Comparison of ENCODE assay signal across 11 mouse cellular contexts in the genomic region with DNA sequence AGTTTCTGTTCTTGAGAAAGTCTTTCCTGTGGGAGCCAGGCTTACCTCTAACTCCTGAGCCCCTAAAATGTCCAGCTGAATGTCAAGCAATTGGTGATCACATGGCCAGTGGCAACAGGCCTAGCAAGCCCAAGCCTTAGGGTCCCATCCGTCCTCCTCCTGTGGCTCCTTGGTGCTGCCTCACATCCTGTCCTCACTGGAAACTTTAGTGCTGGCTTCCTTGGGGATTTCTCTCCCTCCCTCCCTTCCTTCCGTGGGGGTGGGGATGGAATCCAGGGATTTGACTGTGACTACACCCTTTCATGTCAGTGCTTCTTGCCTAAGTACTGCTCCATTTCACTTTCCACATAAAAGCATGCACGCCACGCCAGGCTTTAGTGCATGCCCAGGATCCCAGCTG. TPM values are rescaled to one million over a fixed set of nuclear protein-coding genes. Genes with fewer than 3 reads are reported as not detected.
DNase-seq lines count a peak whose midpoint lies in the region; ATAC-seq and TF ChIP-seq lines count a peak whose summit lies in the region.
"Had no signal": no experiment of that assay in that cellular context is flagged by ENCODE, and none has a peak within 500 bp of the region (broad histone marks: within the 10 kb centered on the region; RNA-seq: fewer than 3 reads in every experiment).

No protein-coding gene starts in this region.

- 0 out of 2 replicates have a peak overlapping the region, but pooled peaks have one; percentile 5 for H3K4me2 ChIP-seq in heart, embryonic 13.5 days
- H3K4me2 ChIP-seq: embryonic facial prominence, embryonic 13.5 days had no signal

- peak overlapping the region; percentile 8; the same call in 1 of the 2 replicates for H3K9ac ChIP-seq in heart, embryonic 13.5 days
- H3K9ac ChIP-seq: embryonic facial prominence, embryonic 13.5 days had no signal

- TF ChIP-seq CTCF in E14TG2a.4 (conservative IDR thresholded peaks at IDR 0.05; ENCODE audit: low read length) = no peak

- H3K36me3 ChIP-seq in E14TG2a.4 (ENCODE audit: insufficient read depth, low read length) = no peaks in the 10 kb centered on the region
- H3K36me3 ChIP-seq in heart, embryonic 13.5 days = no peaks in the 10 kb centered on the region
- H3K36me3 ChIP-seq: embryonic facial prominence, embryonic 13.5 days had no signal

- H3K27ac ChIP-seq in heart, embryonic 13.5 days (replicated peaks) = peak overlapping the region; percentile 97
- H3K27ac ChIP-seq: embryonic facial prominence, embryonic 13.5 days had no signal

- peak; percentile 83 for DNase-seq in ZHBTc4 (ENCODE audit: low read depth, low spot score)
- DNase-seq in kidney, postnatal 36 days = peak; percentile 76 to 85
- DNase-seq in urinary bladder, postnatal 14 days (ENCODE audit: low spot score) = no peak
- DNase-seq in spleen, adult 18-20 months = no peak
- DNase-seq in frontal cortex, postnatal 25 days (ENCODE audit: low spot score in 2 of 2) = no peak
- no peak for DNase-seq in layer of hippocampus, postnatal 10 days (ENCODE audit: low spot score in 2 of 2)

- 48% methylated on average over 4 of the region's 4 CpGs for WGBS in heart, embryonic 13.5 days

- no peak for ATAC-seq in heart, embryonic 13.5 days (ENCODE audit: extremely low read depth, insufficient number of reproducible peaks, low FRiP score, low TSS enrichment)

- H3K4me3 ChIP-seq in E14TG2a.4 (replicated peaks; ENCODE audit: low read length) = peak overlapping the region; percentile 68
- no peak overlapping the region for H3K4me3 ChIP-seq in heart, embryonic 13.5 days
- H3K4me3 ChIP-seq: embryonic facial prominence, embryonic 13.5 days had no signal

- H3K9me3 ChIP-seq in E14TG2a.4 (ENCODE audit: low read length) = no peaks in the 10 kb centered on the region
- no peaks in the 10 kb centered on the region for H3K9me3 ChIP-seq in heart, embryonic 13.5 days
- H3K9me3 ChIP-seq: embryonic facial prominence, embryonic 13.5 days had no signal

- H3K27me3 ChIP-seq in E14TG2a.4 (ENCODE audit: insufficient read depth, low read length) = no peaks in the 10 kb centered on the region
- H3K27me3 ChIP-seq in heart, embryonic 13.5 days (replicated peaks) = no peaks in the 10 kb centered on the region; the same call in 1 of the 2 replicates
- H3K27me3 ChIP-seq: embryonic facial prominence, embryonic 13.5 days had no signal

- peaks cover 81% of the 10 kb centered on the region for H3K4me1 ChIP-seq in E14TG2a.4 (replicated peaks; ENCODE audit: low read depth, low read length)
- peaks cover 47% of the 10 kb centered on the region for H3K4me1 ChIP-seq in heart, embryonic 13.5 days

RNA-seq across cellular contexts. Expression of gene Nanos3, which starts 4.6 kb away (rescaled TPM):
- polyA plus RNA-seq in heart, embryonic 13.5 days (2015; fragmentation: Nextera tagmentation; extraction: Ambion mirVana) = 1.9 and 2.8 TPM in 2 replicates
- total RNA-seq in layer of hippocampus, postnatal 10 days (2021) = 1 to 10 TPM; 7.8 to 8.4 TPM
- total RNA-seq: neutrophil, adult 5-6 weeks had no signal
- polyA plus RNA-seq: liver, embryonic 16.5 days had no signal

RNA-seq across cellular contexts. Expression of gene 4930432K21Rik, which starts 41.8 kb away (rescaled TPM):
- polyA plus RNA-seq in heart, embryonic 13.5 days (2015; fragmentation: Nextera tagmentation; extraction: Ambion mirVana) = 0.82 and 0.88 TPM in 2 replicates
- 1 to 10 TPM; 1.5 to 1.7 TPM for total RNA-seq in layer of hippocampus, postnatal 10 days (2021)

RNA-seq across cellular contexts. Expression of gene Cc2d1a, which starts 41.9 kb away (rescaled TPM):
- 14.5 and 15.3 TPM in 2 replicates for polyA plus RNA-seq in heart, embryonic 13.5 days (2015; fragmentation: Nextera tagmentation; extraction: Ambion mirVana)
- total RNA-seq in layer of hippocampus, postnatal 10 days (2021) = 10 to 100 TPM; 59.8 to 68.1 TPM

RNA-seq across cellular contexts. Expression of gene Zswim4, which starts 47.3 kb away (rescaled TPM):
- 9.1 and 9.3 TPM in 2 replicates for polyA plus RNA-seq in heart, embryonic 13.5 days (2015; fragmentation: Nextera tagmentation; extraction: Ambion mirVana)
- 10 to 100 TPM; 18.0 to 18.3 TPM for total RNA-seq in layer of hippocampus, postnatal 10 days (2021)

RNA-seq across cellular contexts. Expression of gene D8Ertd738e, which starts 59.9 kb away (rescaled TPM):
- 276 and 328 TPM in 2 replicates for polyA plus RNA-seq in heart, embryonic 13.5 days (2015; fragmentation: Nextera tagmentation; extraction: Ambion mirVana)
- 100 to 1,000 TPM; 138 to 140 TPM for total RNA-seq in layer of hippocampus, postnatal 10 days (2021)

Comparison
In these comparisons a context has a peak if more than half of its experiments do, and no peak if none do; other contexts are left out.
1. DNase-seq: peak in ZHBTc4 (single experiment) and kidney, postnatal 36 days (2 of 2); none in urinary bladder, postnatal 14 days (single experiment), spleen, adult 18-20 months (0 of 2), frontal cortex, postnatal 25 days (0 of 2) and layer of hippocampus, postnatal 10 days (0 of 2).